Mouse (Mus musculus): ENCODE results near the gene Gm4631.
"Not testable (repeated sequence)": the region's sequence is repeated elsewhere in the genome, so short reads cannot be mapped to it uniquely, and the experiment has no call there.

The Gm4631 gene

GRCm38 (mm10) chr2:175338097-175338496 lies at the start of gene Gm4631:
Gene Gm4631 (minus strand): TSS chr2:175338197.
- in situ Hi-C loops (cut with MboI; ENCODE audit: low pct_unique_long_range_greater_than_20kb in 1 of 2, low sequenced_read_pairs in 2 of 2, unreplicated experiment in 1 of 2) = not testable (repeated sequence)

- in situ Hi-C loops (cut with MboI; ENCODE audit: low pct_unique_long_range_greater_than_20kb in 1 of 2, low sequenced_read_pairs in 2 of 2, unreplicated experiment in 1 of 2) = not testable (repeated sequence)
Observed at GRCm38 (mm10) chr2:175372136-175372535, 34.1 kb upstream of the Gm4631 start, which contains the start of gene Zfp968. Gene Zfp968 (plus strand): TSS chr2:175372436.

- in situ Hi-C loops (cut with MboI; ENCODE audit: low pct_unique_long_range_greater_than_20kb in 1 of 2, low sequenced_read_pairs in 2 of 2, unreplicated experiment in 1 of 2) = not testable (repeated sequence)
Observed at GRCm38 (mm10) chr2:175274825-175275224, 63.2 kb downstream of the Gm4631 start, which contains the start of gene Gm14440. Gene Gm14440 (plus strand): TSS chr2:175275125.

Measured in mouse embryonic stem cell (cell line).